Mouse (Mus musculus) midbrain, embryonic 11.5 days (tissue): ENCODE data around the gene Rasgrp2. TPM values are rescaled to one million over a fixed set of nuclear protein-coding genes. Genes with fewer than 3 reads are reported as not detected.
A peak's percentile ranks its signal among the peaks of the same experiment; 100 is the strongest.

Experiments used
- ATAC-seq: fragments of 200-750 bp; cut with Nextera tagmentation; 2 replicates; pipeline ENCODE4 v1.8.0; 2017; ENCODE audit warnings: moderate TSS enrichment, moderate library complexity; ENCODE audit not compliant: low FRiP score
- DNase-seq: peaks from one replicate; pipeline ENCODE4 v3.0.0; 2015; ENCODE audit warnings: low spot score; ENCODE audit errors: missing footprints
- H3K27ac ChIP-seq: fragments of 300-500 bp; sonication (generic); 2 replicates; pipeline ENCODE4 v1.5.1; 2014; ENCODE audit warnings: low read depth, low read length
- H3K27me3 ChIP-seq: fragments of 300-500 bp; sonication (generic); 2 replicates; pipeline ENCODE4 v1.6.1; 2014; ENCODE audit warnings: mild to moderate bottlenecking, low read length, moderate library complexity, mixed read lengths; ENCODE audit not compliant: control insufficient read depth, insufficient read depth
- H3K36me3 ChIP-seq: fragments of 300-500 bp; sonication (generic); 2 replicates; pipeline ENCODE4 v1.6.1; 2014; ENCODE audit warnings: mild to moderate bottlenecking, low read length, moderate library complexity, mixed read lengths; ENCODE audit not compliant: control insufficient read depth, insufficient read depth
- H3K4me1 ChIP-seq: fragments of 300-500 bp; sonication (generic); 2 replicates; pipeline ENCODE4 v1.6.1; 2014; ENCODE audit warnings: low read length; ENCODE audit not compliant: control insufficient read depth, insufficient read depth
- H3K4me2 ChIP-seq: fragments of 300-500 bp; sonication (generic); 2 replicates; pipeline ENCODE4 v1.6.1; 2014; ENCODE audit warnings: mild to moderate bottlenecking, moderate library complexity
- H3K4me3 ChIP-seq: fragments of 300-500 bp; sonication (generic); 2 replicates; pipeline ENCODE4 v1.5.1; 2014; ENCODE audit warnings: low read depth, low read length
- H3K9ac ChIP-seq: fragments of 300-500 bp; sonication (generic); 2 replicates; pipeline ENCODE4 v1.6.1; 2014; ENCODE audit warnings: low read length
- H3K9me3 ChIP-seq: fragments of 300-500 bp; sonication (generic); 2 replicates; pipeline ENCODE4 v1.6.1; 2016; ENCODE audit warnings: low read length; ENCODE audit not compliant: control insufficient read depth
- WGBS: fragments of 180-500 bp; shearing (Covaris S2); extraction: QIAGEN DNeasy Blood & Tissue Kit; methylation state at CpG from one replicate; pipeline ENCODE4 v1.1.7; 2014; 5-methylcytosine and 5-hydroxymethylcytosine counted together
- polyA plus RNA-seq: library from polyadenylated mRNA; unstranded; fragments of >200 nt; fragmentation: Nextera tagmentation; extraction: Ambion mirVana; gene quantifications from 2 replicates; pipeline ENCODE4 v1.2.1, GENCODE M21; 2014

Gene Rasgrp2
- polyA plus RNA-seq, 1 experiment from 2014 or later: 16.8 TPM

GRCm38 (mm10) chr19:6408749-6409148 lies 9.6 kb downstream of the Rasgrp2 start:
- Histone ChIP-seq H3K4me2 (no peak overlapping the region), H3K9me3 (no peaks in the 10 kb centered on the region), H3K36me3 (no peaks in the 10 kb centered on the region), H3K4me1 (no peaks in the 10 kb centered on the region), H3K9ac (no peak overlapping the region), H3K27ac (no peak overlapping the region), H3K27me3 (no peaks in the 10 kb centered on the region), H3K4me3 (no peak overlapping the region)
- 77% methylated on average over 8 of the region's 8 CpGs for WGBS
- no peak for ATAC-seq
- DNase-seq: no peak

- H3K4me3 ChIP-seq: no peak overlapping the region
- no peaks in the 10 kb centered on the region for H3K27me3 ChIP-seq
- no peaks in the 10 kb centered on the region for H3K9me3 ChIP-seq
- H3K4me1 ChIP-seq: no peaks in the 10 kb centered on the region
- H3K36me3 ChIP-seq: no peaks in the 10 kb centered on the region
- no peak overlapping the region for H3K4me2 ChIP-seq
- ATAC-seq: no peak
- no peak overlapping the region for H3K9ac ChIP-seq
- no peak overlapping the region for H3K27ac ChIP-seq
- 85% methylated on average over 5 of the region's 5 CpGs for WGBS
- no peak for DNase-seq
Observed at GRCm38 (mm10) chr19:6409176-6409575, 10.0 kb downstream of the Rasgrp2 start.

DNA sequence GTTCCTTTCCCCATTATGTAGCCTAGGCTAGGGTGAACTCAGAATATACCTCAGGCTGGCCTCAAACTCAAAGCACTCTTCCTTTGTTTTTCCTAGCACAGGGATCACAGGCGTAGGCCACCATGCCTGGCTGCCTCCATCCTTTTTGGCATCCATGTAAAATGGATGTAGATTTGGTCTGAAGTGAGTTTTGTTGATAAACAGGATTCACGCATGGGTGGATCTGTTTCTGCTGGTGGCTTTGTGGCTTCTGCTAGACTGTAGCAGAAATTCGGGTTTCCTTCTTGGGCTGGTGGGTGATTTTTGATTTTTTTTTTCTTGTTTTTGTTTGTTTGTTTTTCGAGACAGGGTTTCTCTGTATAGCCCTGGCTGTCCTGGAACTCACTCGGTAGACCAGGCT lies 10.8 kb downstream of the Rasgrp2 start:
- Histone ChIP-seq H3K36me3 (no peaks in the 10 kb centered on the region), H3K4me3 (no peak overlapping the region), H3K4me1 (0 out of 2 replicates have a peak, but pooled peaks cover 3% of the 10 kb centered on the region), H3K27me3 (no peaks in the 10 kb centered on the region), H3K27ac (no peak overlapping the region), H3K9ac (no peak overlapping the region), H3K9me3 (no peaks in the 10 kb centered on the region), H3K4me2 (no peak overlapping the region)
- ATAC-seq (no peak), DNase-seq (no peak)
- 87% methylated on average over 5 of the region's 5 CpGs for WGBS

GRCm38 (mm10) chr19:6412798-6413197 lies 13.7 kb downstream of the Rasgrp2 start:
- WGBS: 64% methylated on average over 14 of the region's 14 CpGs
- Histone ChIP-seq H3K9ac (no peak overlapping the region), H3K9me3 (no peaks in the 10 kb centered on the region), H3K4me1 (peaks cover 31% of the 10 kb centered on the region), H3K36me3 (no peaks in the 10 kb centered on the region), H3K27ac (no peak overlapping the region), H3K27me3 (no peaks in the 10 kb centered on the region), H3K4me2 (no peak overlapping the region), H3K4me3 (no peak overlapping the region)
- no peak for DNase-seq
- ATAC-seq: no peak

DNA sequence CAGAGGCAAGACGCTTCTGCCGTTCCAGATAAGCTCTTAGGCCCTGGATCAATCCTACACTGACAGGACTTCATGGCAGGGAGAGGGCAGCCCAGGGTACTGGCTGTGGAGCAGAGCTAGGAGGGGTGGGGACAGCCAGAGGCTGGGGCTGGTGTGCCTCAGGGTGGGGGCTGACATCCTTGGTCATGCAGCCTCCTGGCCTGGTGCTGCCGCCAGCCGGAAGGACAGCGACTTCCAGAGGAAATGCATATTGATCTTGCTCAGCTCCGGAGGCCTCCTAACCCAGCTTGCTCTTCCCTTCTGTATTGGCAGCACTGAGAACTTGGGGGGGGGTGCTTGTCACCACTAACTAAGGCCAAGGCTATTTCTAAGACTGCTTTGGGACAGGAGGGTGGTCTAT lies 16.3 kb downstream of the Rasgrp2 start:
- DNase-seq: peak; percentile 90
- peaks cover 11% of the 10 kb centered on the region for H3K27me3 ChIP-seq
- peak overlapping the region; percentile 25 for H3K27ac ChIP-seq

GRCm38 (mm10) chr19:6416124-6416770 lies 17.1 kb downstream of the Rasgrp2 start:
- Histone ChIP-seq H3K36me3 (no peaks in the 10 kb centered on the region), H3K4me2 (peak overlapping the region; percentile 24), H3K4me3 (no peak overlapping the region), H3K9me3 (no peaks in the 10 kb centered on the region), H3K4me1 (peaks cover 47% of the 10 kb centered on the region), H3K27ac (peak overlapping the region; percentile 48), H3K27me3 (peaks cover 17% of the 10 kb centered on the region), H3K9ac (peak overlapping the region; percentile 24; the same call in 1 of the 2 replicates)
- DNase-seq (peak; percentile 93), ATAC-seq (peak; percentile 72)
- WGBS: 2% methylated on average over 9 of the region's 9 CpGs

More for the DNA sequence above, 16.3 kb downstream of the Rasgrp2 start:
- WGBS: 33% methylated on average over 6 of the region's 6 CpGs
- no peaks in the 10 kb centered on the region for H3K9me3 ChIP-seq
- peaks cover 43% of the 10 kb centered on the region for H3K4me1 ChIP-seq
- H3K4me2 ChIP-seq: peak overlapping the region; percentile 24; the same call in 1 of the 2 replicates
- no peak overlapping the region for H3K4me3 ChIP-seq
- H3K36me3 ChIP-seq: no peaks in the 10 kb centered on the region
- ATAC-seq: no peak
- peak overlapping the region; percentile 35; the same call in 1 of the 2 replicates for H3K9ac ChIP-seq

GRCm38 (mm10) chr19:6416894-6417761 lies 18.0 kb downstream of the Rasgrp2 start:
- Histone ChIP-seq H3K36me3 (no peaks in the 10 kb centered on the region), H3K9ac (peak overlapping the region; percentile 24; the same call in 1 of the 2 replicates), H3K9me3 (no peaks in the 10 kb centered on the region), H3K27ac (peak overlapping the region; percentile 48; the same call in 1 of the 2 replicates), H3K4me3 (no peak overlapping the region), H3K27me3 (peaks cover 17% of the 10 kb centered on the region), H3K4me1 (peaks cover 47% of the 10 kb centered on the region), H3K4me2 (no peak overlapping the region)
- ATAC-seq (no peak), DNase-seq (peak; percentile 77)
- WGBS: 65% methylated on average over 12 of the region's 12 CpGs

- peak; percentile 100 for DNase-seq
- ATAC-seq: peak; percentile 90
- no peaks in the 10 kb centered on the region for H3K9me3 ChIP-seq
Observed at GRCm38 (mm10) chr19:6418233-6418879, 19.2 kb downstream of the Rasgrp2 start, which contains the start of gene Nrxn2. Nrxn2 (plus strand) TSS chr19:6418731.

More at GRCm38 (mm10) chr19:6418233-6418879, 19.2 kb downstream of the Rasgrp2 start, which contains the start of gene Nrxn2:
- peak within 1 kb of the TSS; percentile 60; the same call in 1 of the 2 replicates for H3K27ac ChIP-seq
- WGBS: under 1% methylated on average over 41 of the region's 46 CpGs
- H3K4me1 ChIP-seq: peaks cover 47% of the 10 kb centered on the region
- H3K36me3 ChIP-seq: no peaks in the 10 kb centered on the region
- peak within 1 kb of the TSS; percentile 84 for H3K4me2 ChIP-seq
- H3K9ac ChIP-seq: peak within 1 kb of the TSS; percentile 73
- peaks cover 17% of the 10 kb centered on the region for H3K27me3 ChIP-seq
- peak within 1 kb of the TSS; percentile 51 for H3K4me3 ChIP-seq
